Mouse (Mus musculus): Measurements from ENCODE around the gene Zfp968.
"Not testable (repeated sequence)": the region's sequence is repeated elsewhere in the genome, so short reads cannot be mapped to it uniquely, and the experiment has no call there.

Zfp968 gene

GRCm38 (mm10) chr2:175372136-175372535 is at the start of gene Zfp968:
TSS of gene Zfp968 (plus strand) at chr2:175372436.
- not testable (repeated sequence) for DNase-seq

- not testable (repeated sequence) for DNase-seq
Observed at GRCm38 (mm10) chr2:175338097-175338496, 34.1 kb upstream of the Zfp968 start, which contains the start of gene Gm4631. TSS of gene Gm4631 (minus strand) at chr2:175338197.

Measured in thymus, adult 18-20 months (tissue).